Mouse (Mus musculus) lung, adult 18-20 months (tissue): ENCODE data around the gene Gm9821.

ENCODE experiments used
- DNase-seq, 2 experiments: peaks; one replicate each; pipeline ENCODE4 v3.0.0; 2022; ENCODE audit warnings: mixed read lengths in 2 of 2

Gene Gm9821

GRCm38 (mm10) chr2:91949411-91950274 is 4.1 kb downstream of the Gm9821 start:
- peak in 1 of 2 experiments; percentile 43 for DNase-seq

DNA sequence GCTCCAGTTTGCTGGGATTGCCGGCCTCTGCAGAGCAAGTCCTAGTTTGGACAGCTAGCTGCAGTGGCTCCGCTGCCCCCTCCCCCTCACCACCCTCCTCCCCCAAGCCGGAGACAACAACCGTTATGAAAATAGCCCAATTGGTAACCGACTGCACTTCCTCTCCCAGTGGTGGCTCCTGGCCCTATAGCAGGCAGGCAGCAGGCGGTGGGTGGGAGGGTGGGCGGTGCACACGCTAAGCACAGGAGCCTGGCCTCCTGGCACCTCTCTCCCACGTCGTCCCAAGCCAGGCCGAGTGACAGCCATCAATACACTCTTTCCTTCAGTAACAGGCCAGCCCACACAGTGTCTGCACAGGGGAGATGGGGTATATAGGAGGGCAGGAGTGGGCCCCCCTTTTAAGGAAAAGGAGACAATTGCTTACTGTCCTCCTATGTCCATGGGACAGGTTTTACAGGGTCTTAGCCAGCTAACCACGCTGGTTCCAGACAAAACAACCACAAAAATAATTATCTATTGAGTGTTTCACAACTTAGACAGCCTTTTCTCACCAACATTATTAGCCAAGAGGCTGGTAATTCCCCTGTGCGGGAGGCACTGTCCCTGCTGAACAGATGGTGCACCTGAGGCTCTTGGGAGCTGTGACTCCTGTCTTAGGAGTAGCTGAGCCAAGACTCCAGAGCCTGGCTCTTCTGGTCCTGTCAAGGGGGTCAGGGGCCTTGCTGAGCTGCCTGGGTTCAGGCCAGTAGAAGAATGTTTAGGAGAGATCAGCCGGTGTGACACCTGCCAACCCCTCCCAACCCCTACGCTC is 5.0 kb downstream of the Gm9821 start:
- DNase-seq = peak in 1 of 2 experiments; percentile 45

DNA sequence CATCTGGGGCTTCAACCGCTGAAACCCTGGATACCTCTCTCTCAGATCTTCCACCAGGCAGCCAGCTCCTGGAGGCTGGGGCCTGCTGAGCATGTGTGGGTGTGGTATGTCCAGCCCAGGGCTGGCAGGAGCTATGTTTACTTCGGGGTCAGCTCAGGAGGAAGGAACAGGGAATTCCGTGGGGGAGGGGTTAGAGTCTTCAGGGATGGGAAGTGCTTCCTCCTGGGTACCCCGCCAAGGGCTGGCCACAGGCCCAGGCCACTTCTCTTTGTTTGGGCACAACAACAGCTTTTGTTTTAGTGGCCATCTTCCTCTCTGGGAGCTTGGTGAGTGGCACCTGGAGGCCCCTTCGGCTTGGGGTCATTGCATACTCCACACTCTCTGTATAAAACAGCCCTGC is 8.3 kb downstream of the Gm9821 start:
- DNase-seq = peak; percentile 91 to 94

- DNase-seq = peak; percentile 66 to 76
Observed at GRCm38 (mm10) chr2:91955121-91955591, 9.7 kb downstream of the Gm9821 start.

GRCm38 (mm10) chr2:91955875-91956274 is 10.4 kb downstream of the Gm9821 start:
- DNase-seq = no peak

DNA sequence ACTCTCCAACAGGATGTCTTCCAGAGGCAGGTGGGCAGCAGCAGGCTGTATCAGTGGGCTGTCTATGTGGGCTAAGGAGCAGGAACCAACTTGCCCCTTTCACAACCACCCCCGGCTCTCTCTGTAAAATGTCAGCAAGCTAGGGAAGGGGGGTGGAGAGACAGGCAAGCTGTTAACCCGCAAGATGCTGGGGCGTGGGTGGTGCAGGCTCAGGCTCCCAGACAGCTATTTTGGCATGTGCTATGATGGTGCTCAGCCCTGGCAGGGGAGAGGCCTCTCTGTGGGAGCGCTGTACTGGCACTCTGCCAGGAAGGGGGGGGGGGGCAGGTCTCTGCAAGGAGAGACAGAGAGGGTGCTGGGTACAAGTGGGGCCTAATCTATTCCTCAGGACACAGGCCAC is 11.6 kb downstream of the Gm9821 start:
- peak in 1 of 2 experiments; percentile 38 for DNase-seq

DNA sequence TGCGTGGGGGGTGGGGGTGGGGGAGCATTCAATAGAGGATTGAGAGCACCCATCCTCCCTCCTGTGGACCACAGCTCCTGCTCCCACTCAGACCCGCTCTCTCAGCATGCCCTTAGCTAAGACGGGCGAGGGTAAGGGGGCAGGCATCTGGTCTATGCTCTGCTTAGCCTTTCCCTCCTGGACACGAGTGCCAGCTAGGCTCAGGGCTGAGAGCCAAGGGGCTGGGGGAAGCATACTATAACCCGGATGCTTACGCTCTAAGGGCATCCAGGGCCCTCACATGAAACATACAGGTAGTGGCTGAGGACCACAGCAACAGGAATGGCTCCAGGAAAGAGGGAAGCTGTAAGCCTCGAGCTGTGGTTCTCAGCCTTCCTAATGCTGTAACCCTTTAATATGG is 12.5 kb downstream of the Gm9821 start:
- DNase-seq = no peak

DNA sequence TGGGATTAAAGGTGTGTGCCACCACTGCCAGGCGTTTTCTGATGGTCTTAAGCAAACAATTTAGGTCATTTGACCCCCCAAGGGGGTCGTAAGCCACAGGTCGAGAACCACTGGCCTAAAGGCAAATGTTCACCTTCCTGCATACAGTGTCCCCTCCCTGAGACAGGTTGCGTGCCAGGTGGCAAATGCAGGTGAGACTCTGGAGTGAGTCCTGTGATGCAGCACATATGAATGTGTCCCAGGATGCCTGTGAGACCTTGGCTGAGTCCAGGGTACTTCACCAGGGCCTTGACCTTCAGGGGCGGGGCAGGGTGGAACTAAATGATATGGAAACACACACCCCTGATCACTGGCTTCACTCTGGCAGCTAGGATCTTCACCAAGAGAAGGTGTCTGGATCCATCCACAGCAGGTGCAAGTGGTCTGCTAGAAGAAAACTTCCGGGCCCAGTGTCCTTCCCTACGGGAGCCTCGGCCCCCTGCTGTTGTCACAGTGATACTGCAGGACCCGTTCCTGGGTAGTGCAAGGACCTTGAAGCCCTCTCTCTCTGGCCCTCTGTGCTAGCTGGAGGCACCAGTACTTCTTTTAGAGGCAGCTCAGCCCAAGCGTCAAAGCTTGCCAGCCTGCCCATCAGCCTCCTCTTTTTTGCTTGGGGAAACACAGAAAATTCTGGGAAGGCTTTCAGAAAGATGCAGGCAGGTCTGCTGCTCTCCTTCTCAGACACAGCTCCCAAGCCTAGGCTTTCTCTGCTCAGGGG is 13.4 kb downstream of the Gm9821 start:
- DNase-seq = peak; percentile 48 to 68

DNA sequence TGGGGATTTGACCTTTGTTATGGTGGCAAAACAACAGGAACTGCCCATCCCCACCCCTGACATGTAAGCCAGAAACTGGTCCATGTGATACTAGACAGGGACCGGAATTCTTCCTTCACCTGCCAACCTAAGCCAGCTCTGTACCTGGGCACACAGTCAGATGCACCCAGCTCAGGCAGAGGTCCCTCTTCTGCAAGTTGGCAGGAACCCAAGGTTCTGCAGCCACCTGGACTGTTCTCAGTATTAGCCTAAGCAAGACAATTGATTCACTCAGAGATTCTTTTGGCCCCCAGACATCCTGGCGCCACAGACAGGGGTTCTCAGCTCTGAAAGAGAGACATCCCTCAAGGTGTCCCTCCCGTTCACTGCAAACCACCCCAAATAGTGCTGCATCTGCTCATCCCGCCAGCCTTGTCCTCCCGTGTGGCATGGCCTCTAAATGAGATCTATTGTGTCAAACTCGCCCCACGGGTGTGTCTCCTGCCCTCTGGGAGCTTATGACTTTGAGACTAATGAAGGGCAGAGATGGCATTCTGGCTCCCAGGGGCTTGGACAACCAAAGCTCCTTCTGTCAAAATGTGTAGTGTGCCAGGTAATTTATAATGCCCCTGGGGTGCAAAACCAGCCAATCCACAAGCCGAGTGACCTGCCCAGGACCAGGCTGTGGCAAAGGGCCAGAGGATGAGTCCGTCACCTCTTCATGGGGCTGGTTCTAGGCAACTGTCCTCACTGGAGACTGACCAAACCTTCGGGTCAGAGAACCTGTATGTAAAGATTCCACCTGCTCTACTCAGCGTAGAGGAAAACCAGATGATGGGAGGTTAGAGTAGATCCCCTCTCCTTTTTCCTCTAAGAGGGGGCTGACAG is 14.3 kb downstream of the Gm9821 start:
- DNase-seq = no peak

DNA sequence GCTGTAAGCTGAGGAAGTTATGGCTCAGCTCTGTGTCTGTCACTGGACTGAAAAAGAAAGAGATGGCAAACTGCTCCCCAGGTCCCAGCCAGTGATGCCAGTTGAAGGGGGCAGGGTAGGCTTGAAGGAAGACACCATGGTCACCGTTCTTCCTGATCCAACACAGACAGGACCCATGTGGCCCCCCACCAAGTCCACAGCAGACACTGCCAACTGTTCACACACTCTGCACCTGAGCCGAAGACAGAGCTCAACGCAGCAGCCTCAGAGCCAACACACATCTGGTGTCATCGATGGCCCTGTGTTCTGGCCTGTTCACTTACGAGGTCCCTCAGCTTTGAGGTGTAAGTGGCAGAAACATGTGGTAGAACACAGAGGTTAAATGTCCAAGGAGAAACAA is 15.0 kb downstream of the Gm9821 start:
- DNase-seq = no peak

GRCm38 (mm10) chr2:91961901-91962761 is 16.6 kb downstream of the Gm9821 start:
- DNase-seq = peak in 1 of 2 experiments; percentile 13

DNA sequence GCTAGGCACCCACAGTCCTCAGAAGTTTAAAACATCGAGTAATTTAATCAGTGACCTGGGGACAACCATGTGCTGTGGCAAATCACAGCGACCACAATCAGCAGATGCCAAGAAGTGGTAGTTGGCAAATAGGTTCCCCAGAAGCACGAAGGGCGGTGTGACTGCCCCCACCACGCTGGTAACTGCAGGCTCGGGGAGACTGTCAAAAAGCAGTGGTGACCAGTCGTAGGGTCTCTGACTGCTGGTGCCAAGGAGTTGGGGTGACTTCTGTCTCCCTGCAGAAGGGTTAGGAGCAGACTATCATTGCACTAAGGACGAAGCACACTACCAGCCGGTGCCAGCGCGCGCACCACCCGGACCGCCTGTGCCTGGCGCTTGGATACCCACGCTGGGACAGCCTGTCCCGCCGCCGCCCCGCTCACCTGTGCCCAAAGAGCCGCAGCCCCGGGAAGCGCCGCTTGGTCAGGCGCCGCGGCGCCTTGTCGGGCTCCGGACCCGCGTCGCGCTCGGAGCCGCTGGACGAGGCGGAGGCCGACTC is 17.4 kb downstream of the Gm9821 start:
- peak in 1 of 2 experiments; percentile 35 for DNase-seq

GRCm38 (mm10) chr2:91963443-91963932 is 18.0 kb downstream of the Gm9821 start:
- peak; percentile 95 to 96 for DNase-seq

GRCm38 (mm10) chr2:91964610-91965204 is 19.2 kb downstream of the Gm9821 start:
- DNase-seq = no peak

DNA sequence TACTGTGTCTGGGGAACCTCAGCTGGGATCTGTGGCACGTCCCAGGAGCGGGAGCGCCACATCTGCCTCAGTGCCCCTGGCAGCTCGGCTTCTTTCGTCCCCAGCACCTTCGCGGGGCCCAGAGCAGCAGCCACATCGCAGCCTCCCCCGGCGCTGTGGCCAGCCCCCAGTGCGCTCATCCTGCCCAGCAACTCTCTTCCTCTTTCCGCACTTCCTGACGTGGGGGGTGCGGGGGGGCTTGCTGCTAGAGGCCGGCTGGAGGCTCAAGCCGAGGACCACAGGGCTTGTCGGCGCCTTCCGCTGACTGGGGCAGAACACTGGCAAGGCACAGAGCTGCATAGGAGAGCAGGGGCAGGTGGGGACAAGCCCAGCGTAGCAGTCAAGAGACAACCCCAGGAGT is 19.9 kb downstream of the Gm9821 start:
- peak; percentile 83 to 88 for DNase-seq

DNA sequence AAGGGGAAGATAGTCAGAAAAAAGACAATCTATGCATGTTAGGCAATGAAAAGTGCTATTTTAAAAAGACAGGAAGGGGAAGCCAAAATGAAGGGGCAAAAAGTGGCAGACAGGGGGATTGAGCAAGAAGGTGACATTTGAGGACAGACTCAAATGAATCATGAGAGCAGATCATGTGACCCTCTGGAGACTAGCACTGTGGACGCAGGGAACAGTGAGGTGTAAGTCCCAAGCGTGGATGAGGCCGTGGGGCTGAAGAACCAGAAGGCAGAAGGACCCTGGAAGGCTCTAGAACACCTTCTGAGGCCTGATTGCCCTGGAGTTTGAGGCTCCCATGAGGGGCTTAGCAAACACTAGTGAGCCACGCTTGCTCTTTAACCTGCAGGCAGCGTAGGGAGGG is 20.9 kb downstream of the Gm9821 start:
- no peak for DNase-seq

- peak; percentile 68 to 81 for DNase-seq
Observed at GRCm38 (mm10) chr2:91967962-91968361, 22.5 kb downstream of the Gm9821 start.

DNA sequence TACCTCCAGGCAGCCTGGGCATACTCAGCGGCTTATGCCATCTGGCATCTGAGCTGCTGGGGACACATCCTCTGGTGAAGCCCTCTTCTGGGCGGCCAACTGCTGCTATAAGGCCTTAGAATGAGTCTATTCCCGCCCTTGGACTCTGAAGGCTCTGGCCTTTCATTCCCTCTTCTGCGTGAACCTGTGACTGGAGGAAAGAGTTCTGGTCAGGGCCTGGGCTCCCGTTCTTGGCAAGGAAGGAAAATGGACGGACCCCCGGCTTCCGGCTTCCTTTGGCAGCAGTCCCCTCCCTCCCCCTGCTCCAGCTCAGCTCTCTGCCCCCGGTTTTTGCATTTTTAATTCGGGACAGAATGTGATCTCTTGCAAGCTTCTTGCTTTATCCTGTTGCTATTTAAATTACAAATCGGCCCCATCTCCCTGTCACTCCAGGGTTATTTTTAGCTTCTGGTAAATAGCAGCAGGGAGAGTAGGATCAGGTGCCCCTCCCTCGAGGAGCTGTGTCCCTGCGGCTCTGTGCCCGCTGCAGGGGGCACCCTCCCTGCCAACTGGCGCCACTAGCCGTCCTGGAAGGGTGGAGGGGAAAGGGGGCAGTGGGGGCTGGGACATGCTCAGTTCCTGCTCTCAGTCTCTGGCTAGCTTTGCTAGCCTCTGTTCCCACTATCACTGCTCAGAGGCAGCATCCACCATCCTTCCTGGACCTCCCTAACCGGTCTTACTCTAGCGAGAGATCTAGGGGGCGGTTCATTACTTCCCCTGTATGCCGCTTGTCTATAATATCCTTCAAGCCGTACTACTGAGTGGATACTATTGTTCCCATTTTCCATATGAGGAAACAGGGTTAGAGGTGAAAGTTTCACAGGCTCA is 26.0 kb downstream of the Gm9821 start:
- DNase-seq = peak; percentile 48 to 66

DNA sequence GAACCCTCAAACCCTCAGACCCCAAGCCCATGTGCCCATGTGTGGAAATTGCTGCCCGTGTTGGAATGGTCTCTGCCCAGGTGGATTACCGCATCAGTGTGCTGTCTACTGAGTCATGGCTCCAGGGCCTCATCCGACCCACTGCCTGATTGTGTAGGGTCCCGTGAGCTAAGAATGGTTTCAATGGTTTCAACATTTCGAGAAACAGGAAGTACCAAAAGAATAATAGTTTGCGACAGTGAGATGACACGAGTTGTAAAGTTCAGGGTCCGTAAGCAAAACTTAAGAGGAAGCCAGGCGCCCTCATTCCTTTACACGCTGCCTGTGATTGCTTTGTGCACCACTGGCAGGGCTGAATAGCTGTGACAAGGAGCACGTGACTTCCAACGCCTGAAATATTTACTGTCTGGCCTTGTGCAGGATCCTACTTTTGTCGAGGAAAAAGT is 26.6 kb downstream of the Gm9821 start:
- peak in 1 of 2 experiments; percentile 39 for DNase-seq
